In the genomic region with DNA sequence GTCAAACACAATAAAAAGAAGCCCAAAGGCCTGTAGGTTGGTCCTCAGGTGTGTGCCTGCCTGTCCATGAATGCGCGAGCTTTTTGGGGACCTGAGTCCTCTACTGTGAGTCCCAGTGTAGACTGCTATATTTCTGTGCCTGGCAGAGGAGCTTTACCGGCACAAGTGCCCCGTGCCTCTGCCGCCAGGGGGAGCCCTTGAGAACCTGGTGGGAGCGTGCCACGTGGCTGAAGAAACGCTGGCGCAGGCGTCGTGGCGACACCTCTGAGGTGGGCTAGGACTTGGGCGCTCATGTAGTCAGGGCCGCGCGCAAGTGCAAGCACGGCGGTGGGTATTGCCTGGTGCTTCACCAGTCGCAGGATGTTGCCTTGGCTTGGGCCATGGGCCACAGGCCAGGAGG, we compare ENCODE assay signal across 8 mouse cellular contexts. TPM values are rescaled to one million over a fixed set of nuclear protein-coding genes. Genes with fewer than 3 reads are reported as not detected.
DNase-seq lines count a peak whose midpoint lies in the region; ATAC-seq and TF ChIP-seq lines count a peak whose summit lies in the region.
"Had no signal": no experiment of that assay in that cellular context is flagged by ENCODE, and none has a peak within 500 bp of the region (broad histone marks: within the 10 kb centered on the region; RNA-seq: fewer than 3 reads in every experiment).

Gene Sap25, plus strand, starts transcription at position 281 of the 400 bp plus-strand sequence.

- WGBS in lung, adult 2 months: 83% methylated on average over 19 of the region's 19 CpGs

- no peak for TF ChIP-seq POLR2A in lung, adult 2 months (IDR thresholded peaks at IDR 0.05; ENCODE audit: borderline replicate concordance, extremely low read depth, low read depth, low read length)

- no peak within 1 kb of the TSS for H3K4me3 ChIP-seq in lung, adult 2 months (replicated peaks; ENCODE audit: extremely low read depth, low read depth, low read length)
- H3K4me3 ChIP-seq: liver, embryonic 15.5 days had no signal

- peak; percentile 33; the same call in 1 of the 2 replicates for TF ChIP-seq CTCF in lung, adult 2 months (IDR thresholded peaks at IDR 0.05; ENCODE audit: insufficient read depth, low read length)

- H3K4me1 ChIP-seq in lung, adult 2 months (ENCODE audit: control insufficient read depth, insufficient read depth, low read length): peaks cover 2% of the 10 kb centered on the region; the same call in 1 of the 2 replicates

- DNase-seq in lung, adult 2 months: no peak
- no peak for DNase-seq in lung, postnatal 25 days (ENCODE audit: low spot score)
- DNase-seq in T-cell, adult 2 months (ENCODE audit: low spot score): peak; percentile 36
- peak; percentile 47 for DNase-seq in kidney, adult 9 months
- no peak for DNase-seq in embryo, embryonic 10 days (ENCODE audit: low spot score)
- no peak for DNase-seq in right cerebral cortex, postnatal 36 days (ENCODE audit: low spot score in 2 of 2)

- ATAC-seq in monocyte, adult 5-6 weeks (replicated peaks; ENCODE audit: insufficient number of reproducible peaks, low FRiP score, low TSS enrichment, poor library complexity, severe bottlenecking): no peak

RNA-seq across cellular contexts. Expression of gene Sap25, which starts in this region (rescaled TPM):
- polyA plus RNA-seq in lung, adult 2 months (2012; rRNA removed): 150 and 162 TPM in 2 replicates
- 20.7 to 64.8 TPM (median 21.8 TPM) in 3 replicates for total RNA-seq in monocyte, adult 5-6 weeks (2017)

Comparison
In these comparisons a context has a peak if more than half of its experiments do, and no peak if none do; other contexts are left out.
1. DNase-seq: peak in T-cell, adult 2 months (single experiment) and kidney, adult 9 months (single experiment); none in lung, adult 2 months (single experiment), lung, postnatal 25 days (single experiment), embryo, embryonic 10 days (single experiment) and right cerebral cortex, postnatal 36 days (0 of 2).